Mouse (Mus musculus) liver, embryonic 14.5 days (tissue): Measurements from ENCODE around the gene Zfp781. TPM values are rescaled to one million over a fixed set of nuclear protein-coding genes. Genes with fewer than 3 reads are reported as not detected.
"Not testable (repeated sequence)": the region's sequence is repeated elsewhere in the genome, so short reads cannot be mapped to it uniquely, and the experiment has no call there.

Source experiments
- ATAC-seq: fragments of 200-750 bp; cut with Nextera tagmentation; 2 replicates; pipeline ENCODE4 v1.8.0; 2017; ENCODE audit warnings: moderate number of reproducible peaks, mild to moderate bottlenecking, moderate library complexity; ENCODE audit not compliant: insufficient read depth
- DNase-seq, 3 experiments: peaks; one replicate each; pipeline ENCODE4 v3.0.0-alpha.2; 2012 to 2013; ENCODE audit warnings: low read depth in 3 of 3, low spot score in 3 of 3
- H3K27ac ChIP-seq: fragments of 300-500 bp; sonication (generic); 2 replicates; pipeline ENCODE4 v1.5.1; 2014; ENCODE audit warnings: moderate library complexity, mild to moderate bottlenecking, control low read depth, inconsistent platforms
- H3K27me3 ChIP-seq: fragments of 300-500 bp; sonication (generic); 2 replicates; pipeline ENCODE4 v1.6.1; 2014; ENCODE audit warnings: mild to moderate bottlenecking, low read length, moderate library complexity; ENCODE audit not compliant: control insufficient read depth, insufficient read depth
- H3K36me3 ChIP-seq: fragments of 300-500 bp; sonication (generic); replicated peaks from 2 replicates; pipeline ENCODE4 v1.6.1; 2014; ENCODE audit warnings: low read depth; ENCODE audit not compliant: control insufficient read depth, insufficient read depth
- H3K4me1 ChIP-seq, 2 experiments: fragments of 200-500 bp in 1 of 2; fragments of 300-500 bp in 1 of 2; sonication (generic) in 1 of 2; replicated peaks; 2 replicates each; pipeline ENCODE4 v1.6.1; 2012 to 2014; ENCODE audit warnings: antibody characterized with exemption in 1 of 2, inconsistent platforms in 1 of 2, low read length in 1 of 2; ENCODE audit not compliant: control insufficient read depth in 2 of 2, insufficient read depth in 2 of 2
- H3K4me2 ChIP-seq: fragments of 300-500 bp; sonication (generic); 2 replicates; pipeline ENCODE4 v1.6.1; 2014; ENCODE audit warnings: low read depth, mild to moderate bottlenecking, control low read depth, moderate library complexity
- H3K4me3 ChIP-seq, 2 experiments: fragments of 200-500 bp in 1 of 2; fragments of 300-500 bp in 1 of 2; sonication (generic) in 1 of 2; 2 replicates each; pipeline ENCODE4 v1.5.1; 2012 to 2014; ENCODE audit warnings: low read depth in 2 of 2, low read length in 2 of 2, mild to moderate bottlenecking in 2 of 2, control low read depth in 1 of 2, inconsistent platforms in 1 of 2, moderate library complexity in 1 of 2; ENCODE audit not compliant: insufficient read depth in 1 of 2
- H3K9ac ChIP-seq: fragments of 300-500 bp; sonication (generic); replicated peaks from 2 replicates; pipeline ENCODE4 v1.6.1; 2014; ENCODE audit warnings: mild to moderate bottlenecking, control low read depth, moderate library complexity
- H3K9me3 ChIP-seq: fragments of 300-500 bp; sonication (generic); 2 replicates; pipeline ENCODE4 v1.6.1; 2016; ENCODE audit warnings: low read length, mixed read lengths; ENCODE audit not compliant: control insufficient read depth
- WGBS: fragments of 180-500 bp; shearing (Covaris S2); extraction: QIAGEN DNeasy Blood & Tissue Kit; methylation state at CpG from one replicate; pipeline ENCODE4 v1.1.7; 2014; ENCODE audit not compliant: insufficient replicate concordance; 5-methylcytosine and 5-hydroxymethylcytosine counted together
- polyA plus RNA-seq, 2 experiments: library from polyadenylated mRNA; depleted of rRNA in 1 of 2; stranded (reverse) in 1 of 2; unstranded in 1 of 2; fragments of >200 nt; fragmentation: Nextera tagmentation in 1 of 2; extraction: Ambion mirVana in 1 of 2; gene quantifications; 2 replicates each; pipeline versions ENCODE4 v1.2.1 to v1.2.3; 2012 to 2014

Gene Zfp781
- polyA plus RNA-seq (2012; rRNA removed) (0.10 and 0.19 TPM in 2 replicates), polyA plus RNA-seq (2014; fragmentation: Nextera tagmentation; extraction: Ambion mirVana) (0.39 and 0.55 TPM in 2 replicates)

DNA sequence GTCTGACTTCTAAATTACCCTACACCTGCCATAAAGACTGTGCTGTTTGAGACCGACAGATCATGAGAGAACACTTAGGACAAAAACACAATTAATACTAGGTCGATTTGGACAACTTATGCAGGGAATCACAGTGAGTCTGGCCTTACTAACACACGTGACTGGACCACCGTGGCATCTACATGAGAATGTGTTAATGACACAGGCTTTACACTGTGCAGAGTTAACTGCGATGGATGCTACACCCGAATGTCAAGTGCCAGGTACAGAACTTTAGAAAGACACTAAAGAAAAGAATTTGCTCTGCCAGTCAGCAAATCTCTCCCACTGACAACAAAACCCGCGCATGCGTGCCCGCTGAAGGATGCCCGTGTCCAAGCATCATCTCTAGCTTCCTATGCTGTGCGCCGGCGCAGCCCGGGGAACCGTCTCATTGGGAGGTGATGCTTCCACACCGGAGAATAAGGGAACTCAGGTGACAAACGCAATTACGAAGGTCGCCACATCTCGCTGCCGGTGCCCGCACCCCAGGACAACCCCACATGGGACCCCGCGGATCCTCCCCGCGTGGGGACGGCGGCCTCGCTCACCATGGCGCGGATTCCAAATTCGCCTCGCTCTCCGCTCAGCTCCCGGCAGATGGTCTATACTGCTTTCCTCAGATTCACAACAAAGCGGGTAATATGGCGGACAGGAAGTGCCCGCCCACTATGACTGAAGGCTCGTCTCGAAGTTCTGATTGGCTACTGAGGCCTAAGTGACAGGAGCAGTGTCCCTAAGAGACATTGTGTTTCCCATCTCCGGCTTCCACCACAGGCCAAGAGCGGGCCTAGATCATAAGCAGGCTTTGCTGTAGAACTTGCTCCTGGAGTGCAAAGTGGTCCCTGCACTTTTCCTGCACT, at the start of gene Zfp781:
Gene Zfp781 (minus strand): TSS at position 639 of the 902 bp plus-strand sequence.
- not testable (repeated sequence) for H3K27me3 ChIP-seq, H3K9ac ChIP-seq, DNase-seq, H3K4me3 ChIP-seq, H3K36me3 ChIP-seq, H3K4me2 ChIP-seq, H3K9me3 ChIP-seq, H3K4me1 ChIP-seq, H3K27ac ChIP-seq
- peak; percentile 76 for ATAC-seq
- no CpG with 5 or more reads among the region's 43 CpGs for WGBS

DNA sequence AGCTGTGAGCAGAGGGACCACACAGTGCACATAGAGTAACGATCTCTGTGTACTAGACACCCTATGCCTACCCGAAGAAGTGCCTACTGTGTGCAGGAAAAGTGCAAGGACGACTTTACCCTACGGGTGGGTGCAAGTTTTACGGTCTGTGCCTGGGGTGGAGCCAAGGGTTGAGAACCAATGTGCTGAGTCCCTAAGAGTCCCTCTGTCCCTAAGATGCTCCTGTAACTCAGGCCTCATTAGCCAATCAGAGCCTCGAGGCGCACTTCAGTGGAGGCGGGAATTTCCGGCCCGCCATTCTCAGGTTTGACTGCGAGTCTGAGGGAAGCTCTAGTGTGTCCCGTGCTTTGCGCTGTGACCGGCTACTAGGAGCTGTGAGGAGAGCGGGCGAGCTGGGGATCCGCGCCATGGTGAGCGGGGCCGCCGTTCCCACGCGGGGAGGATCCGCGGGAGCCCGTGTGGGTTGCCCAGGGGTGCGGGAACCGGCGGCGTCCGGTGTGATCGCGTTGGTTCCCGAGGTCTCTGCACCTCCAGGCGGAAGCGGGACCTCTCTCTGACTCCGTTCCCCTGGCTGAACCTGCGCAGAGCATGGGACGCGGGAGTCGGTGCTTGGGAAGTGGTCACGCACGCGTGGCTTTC, 48.2 kb upstream of the Zfp781 start:
- H3K4me2 ChIP-seq, H3K27me3 ChIP-seq, H3K27ac ChIP-seq, H3K4me1 ChIP-seq, H3K9ac ChIP-seq, H3K4me3 ChIP-seq, H3K36me3 ChIP-seq, DNase-seq, ATAC-seq, H3K9me3 ChIP-seq: not testable (repeated sequence)
- WGBS, result no CpG with 5 or more reads among the region's 44 CpGs

DNA sequence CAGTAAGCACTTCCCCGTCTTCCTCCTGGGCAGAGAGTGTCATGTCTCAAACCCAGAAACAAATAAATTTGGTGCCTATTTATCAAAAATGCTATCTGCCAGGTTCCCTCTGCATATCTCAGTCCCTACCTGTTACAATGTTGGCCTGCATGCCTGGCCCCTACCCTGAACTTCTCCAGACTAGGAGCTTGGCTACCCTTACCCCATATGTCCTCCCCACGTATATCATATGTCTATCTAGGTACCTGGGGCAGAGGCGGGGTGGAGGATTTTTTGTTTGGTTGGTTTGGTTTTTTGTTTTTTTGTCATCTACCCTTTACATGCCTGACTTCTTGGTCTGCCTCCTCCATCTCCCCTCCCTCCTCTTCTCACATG, 451 bp upstream of the Zfp781 start:
- not testable (repeated sequence) for DNase-seq, H3K27ac ChIP-seq, H3K4me3 ChIP-seq, H3K36me3 ChIP-seq, H3K4me2 ChIP-seq, H3K27me3 ChIP-seq, H3K9me3 ChIP-seq, H3K9ac ChIP-seq, H3K4me1 ChIP-seq
- no CpG with 5 or more reads among the region's 3 CpGs for WGBS
- ATAC-seq, result peak; percentile 15; the same call in 1 of the 2 replicates

DNA sequence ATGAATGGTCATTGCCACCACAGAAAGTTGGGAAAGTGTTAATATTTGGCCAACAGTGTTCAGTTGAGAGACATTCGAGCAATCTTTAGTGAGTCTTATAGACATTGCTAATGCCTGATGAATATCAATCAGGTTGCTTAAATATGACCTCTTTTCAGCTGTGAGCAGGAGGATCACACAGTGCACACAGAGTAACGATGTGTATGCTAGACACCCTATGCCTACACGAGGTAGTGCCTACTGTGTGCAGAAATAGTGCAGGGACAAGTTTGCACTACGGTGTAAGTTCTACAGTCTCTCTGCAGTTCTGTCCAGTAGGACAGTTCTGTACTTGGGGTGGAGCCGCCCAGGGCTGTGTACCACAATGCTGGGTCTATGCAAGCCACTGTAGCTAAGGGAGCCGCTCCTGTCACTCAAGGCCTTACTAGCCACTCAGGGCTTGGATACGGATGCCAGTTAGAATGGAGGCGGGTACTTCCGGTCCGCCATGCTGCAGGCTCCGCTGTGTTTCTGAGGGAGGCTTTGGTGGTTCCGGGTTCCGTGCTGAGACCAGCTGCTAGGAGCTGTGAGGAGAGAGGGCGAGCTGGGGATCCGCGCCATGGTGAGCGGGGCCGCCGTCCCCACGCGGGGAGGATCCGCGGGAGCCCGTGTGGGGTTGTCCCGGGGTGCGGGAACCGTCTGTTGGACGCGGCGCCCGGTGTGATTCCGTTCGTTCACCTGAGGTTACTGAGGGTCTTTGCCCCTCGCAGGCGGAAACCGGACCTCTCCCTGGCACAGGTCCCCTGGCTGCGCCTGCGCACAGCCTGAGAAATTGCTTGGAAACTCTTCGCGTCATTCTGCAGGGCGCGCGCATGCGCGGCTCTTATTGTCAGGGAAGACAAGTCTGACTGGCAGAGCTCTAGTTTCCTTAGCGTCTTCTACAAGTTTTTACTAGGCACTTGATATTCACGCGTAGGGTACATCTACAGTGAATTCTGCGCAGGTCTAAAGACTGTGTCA, 66.6 kb downstream of the Zfp781 start, which contains the start of gene Gm32687:
Gene Gm32687 (plus strand): TSS at position 526 of the 999 bp plus-strand sequence.
- not testable (repeated sequence) for DNase-seq, H3K4me2 ChIP-seq, H3K36me3 ChIP-seq, H3K9ac ChIP-seq, H3K27ac ChIP-seq, H3K9me3 ChIP-seq, H3K27me3 ChIP-seq, H3K4me1 ChIP-seq
- ATAC-seq, result peak; percentile 99
- peak within 1 kb of the TSS in 1 of 2 experiments; percentile 24; a peak in 1 of 4 replicates for H3K4me3 ChIP-seq
- WGBS, result 13% methylated on average over 4 of the region's 49 CpGs

Other genes with a start within 250 kb of the Zfp781 start
- 0.90 and 1.4 TPM in 2 replicates for gene Zfp433, start 225.7 kb downstream of the Zfp781 start, polyA plus RNA-seq (2012; rRNA removed)
- 3.1 and 5.0 TPM in 2 replicates for gene Zfp433, start 225.7 kb downstream of the Zfp781 start, polyA plus RNA-seq (2014; fragmentation: Nextera tagmentation; extraction: Ambion mirVana)
- gene Gm3055, start 159.3 kb downstream of the Zfp781 start, polyA plus RNA-seq (2012; rRNA removed), result 0.23 and 0.42 TPM in 2 replicates
- gene Gm3055, start 159.3 kb downstream of the Zfp781 start, polyA plus RNA-seq (2014; fragmentation: Nextera tagmentation; extraction: Ambion mirVana), result 0.77 and 1.5 TPM in 2 replicates
- 0.03 and 0.22 TPM in 2 replicates for gene Gm4767, start 118.3 kb downstream of the Zfp781 start, polyA plus RNA-seq (2012; rRNA removed)
- 1.00 and 1.1 TPM in 2 replicates for gene Gm4767, start 118.3 kb downstream of the Zfp781 start, polyA plus RNA-seq (2014; fragmentation: Nextera tagmentation; extraction: Ambion mirVana)
- 0.19 and 0.80 TPM in 2 replicates for gene Gm32687, start 66.5 kb downstream of the Zfp781 start, polyA plus RNA-seq (2012; rRNA removed)
- 2.2 and 2.8 TPM in 2 replicates for gene Gm32687, start 66.5 kb downstream of the Zfp781 start, polyA plus RNA-seq (2014; fragmentation: Nextera tagmentation; extraction: Ambion mirVana)
- 0.90 and 1.6 TPM in 2 replicates for gene Zfp873, start 117.6 kb upstream of the Zfp781 start, polyA plus RNA-seq (2012; rRNA removed)
- 1.7 TPM in 2 replicates for gene Zfp873, start 117.6 kb upstream of the Zfp781 start, polyA plus RNA-seq (2014; fragmentation: Nextera tagmentation; extraction: Ambion mirVana)
- gene BC024063, start 152.9 kb upstream of the Zfp781 start, polyA plus RNA-seq (2012; rRNA removed), result 0.14 and 0.28 TPM in 2 replicates
- gene BC024063, start 152.9 kb upstream of the Zfp781 start, polyA plus RNA-seq (2014; fragmentation: Nextera tagmentation; extraction: Ambion mirVana), result 0.44 and 0.63 TPM in 2 replicates
- gene AU041133, start 197.5 kb upstream of the Zfp781 start, polyA plus RNA-seq (2012; rRNA removed), result 0.23 and 0.40 TPM in 2 replicates
- 1.1 and 1.4 TPM in 2 replicates for gene AU041133, start 197.5 kb upstream of the Zfp781 start, polyA plus RNA-seq (2014; fragmentation: Nextera tagmentation; extraction: Ambion mirVana)